Mouse (Mus musculus) erythroblast, embryonic 14.5 days (primary cell): ENCODE data around the gene Epb41l4b.

Source experiments
- GATA1 ChIP-seq: IDR thresholded peaks from 2 replicates; pipeline ENCODE4 v1.6.1; 2012; ENCODE audit warnings: low read length, inconsistent platforms, mixed read lengths
- TAL1 ChIP-seq: IDR thresholded peaks from 3 replicates; pipeline ENCODE4 v1.6.1; 2012; ENCODE audit warnings: low read length, inconsistent platforms, mixed read lengths

GRCm38 (mm10) chr4:57067801-57068200, 75.4 kb downstream of the Epb41l4b start:
- TF ChIP-seq GATA1: no peak
- TF ChIP-seq TAL1: no peak
